Comparison of ENCODE assay signal across 27 mouse cellular contexts in genomic region chr7:90277246-90277645, GRCm38 (mm10). TPM values are rescaled to one million over a fixed set of nuclear protein-coding genes. Genes with fewer than 3 reads are reported as not detected.
DNase-seq lines count a peak whose midpoint lies in the region; ATAC-seq and TF ChIP-seq lines count a peak whose summit lies in the region.
"Had no signal": no experiment of that assay in that cellular context is flagged by ENCODE, and none has a peak within 500 bp of the region (broad histone marks: within the 10 kb centered on the region; RNA-seq: fewer than 3 reads in every experiment).

No protein-coding gene starts in this region.

- H3K27me3 ChIP-seq in intestine, embryonic 15.5 days (replicated peaks): no peaks in the 10 kb centered on the region
- H3K27me3 ChIP-seq in intestine, postnatal 0 days (replicated peaks; ENCODE audit: control insufficient read depth, insufficient read depth, low read length): no peaks in the 10 kb centered on the region
- H3K27me3 ChIP-seq in liver, postnatal 0 days (ENCODE audit: insufficient read depth, low read length): no peaks in the 10 kb centered on the region
- H3K27me3 ChIP-seq: embryonic facial prominence, embryonic 12.5 days; hindbrain, embryonic 13.5 days; limb, embryonic 15.5 days; liver, embryonic 15.5 days; midbrain, embryonic 12.5 days; neural tube, embryonic 15.5 days had no signal

- H3K9ac ChIP-seq in intestine, embryonic 15.5 days: no peak overlapping the region
- no peak overlapping the region for H3K9ac ChIP-seq in intestine, postnatal 0 days (ENCODE audit: low read depth, low read length)
- no peak overlapping the region for H3K9ac ChIP-seq in liver, postnatal 0 days (replicated peaks)
- H3K9ac ChIP-seq: embryonic facial prominence, embryonic 12.5 days; heart, embryonic 15.5 days; hindbrain, embryonic 13.5 days; limb, embryonic 15.5 days; liver, embryonic 15.5 days; midbrain, embryonic 12.5 days; neural tube, embryonic 15.5 days had no signal

- 0 out of 2 replicates have a peak, but pooled peaks have one; percentile 20 for ATAC-seq in intestine, embryonic 15.5 days
- ATAC-seq in intestine, postnatal 0 days: no peak
- peak; percentile 46; the same call in 1 of the 2 replicates for ATAC-seq in liver, postnatal 0 days

- no peak overlapping the region for H3K4me3 ChIP-seq in intestine, embryonic 15.5 days (replicated peaks)
- no peak overlapping the region for H3K4me3 ChIP-seq in intestine, postnatal 0 days (ENCODE audit: low read depth, low read length)
- no peak overlapping the region for H3K4me3 ChIP-seq in liver, postnatal 0 days (ENCODE audit: low read depth, low read length)
- H3K4me3 ChIP-seq: embryonic facial prominence, embryonic 12.5 days; heart, embryonic 15.5 days; hindbrain, embryonic 13.5 days; limb, embryonic 15.5 days; liver, embryonic 15.5 days; midbrain, embryonic 12.5 days; neural tube, embryonic 15.5 days had no signal

- no peak for DNase-seq in liver, postnatal 0 days
- DNase-seq in liver (no peak), MN1 (ENCODE audit: low spot score) (no peak)
- DNase-seq in kidney, postnatal 36 days: peak; percentile 11 to 36
- DNase-seq in lung, postnatal 36 days: peak; percentile 47
- DNase-seq in B cell, adult 2 months: no peak
- DNase-seq: adrenal gland, postnatal 10 days; cerebellum, adult 18-20 months; cerebellum, postnatal 25 days; gastrocnemius, postnatal 10 days; heart, postnatal 36 days; left cerebral cortex, postnatal 4 days; right cerebral cortex, adult 18-20 months; right cerebral cortex, postnatal 4 days; thymus, postnatal 25 days had no signal

- no peaks in the 10 kb centered on the region for H3K9me3 ChIP-seq in intestine, embryonic 15.5 days
- no peaks in the 10 kb centered on the region for H3K9me3 ChIP-seq in intestine, postnatal 0 days (ENCODE audit: control insufficient read depth)
- H3K9me3 ChIP-seq in liver, postnatal 0 days (ENCODE audit: low read length): no peaks in the 10 kb centered on the region
- H3K9me3 ChIP-seq: embryonic facial prominence, embryonic 12.5 days; heart, embryonic 15.5 days; hindbrain, embryonic 13.5 days; limb, embryonic 15.5 days; liver, embryonic 15.5 days; midbrain, embryonic 12.5 days; neural tube, embryonic 15.5 days had no signal

- TF ChIP-seq EP300 in liver, postnatal 0 days (IDR thresholded peaks at IDR 0.05; ENCODE audit: low read depth): no peak

- 53% methylated on average over 3 of the region's 3 CpGs for WGBS in intestine, embryonic 15.5 days
- 45% methylated on average over 3 of the region's 3 CpGs for WGBS in intestine, postnatal 0 days
- 52% methylated on average over 3 of the region's 3 CpGs for WGBS in liver, postnatal 0 days (ENCODE audit: insufficient replicate concordance)

- H3K27ac ChIP-seq in intestine, embryonic 15.5 days: no peak overlapping the region
- no peak overlapping the region for H3K27ac ChIP-seq in intestine, postnatal 0 days (ENCODE audit: low read depth, low read length)
- no peak overlapping the region for H3K27ac ChIP-seq in liver, postnatal 0 days (ENCODE audit: low read depth)
- H3K27ac ChIP-seq: embryonic facial prominence, embryonic 12.5 days; heart, embryonic 15.5 days; hindbrain, embryonic 13.5 days; limb, embryonic 15.5 days; liver, embryonic 15.5 days; midbrain, embryonic 12.5 days; neural tube, embryonic 15.5 days had no signal

- H3K4me1 ChIP-seq in intestine, embryonic 15.5 days (replicated peaks): no peaks in the 10 kb centered on the region
- no peaks in the 10 kb centered on the region for H3K4me1 ChIP-seq in intestine, postnatal 0 days (replicated peaks; ENCODE audit: control insufficient read depth, insufficient read depth, low read length)
- H3K4me1 ChIP-seq in liver, postnatal 0 days (ENCODE audit: insufficient read depth): no peaks in the 10 kb centered on the region
- H3K4me1 ChIP-seq: hindbrain, embryonic 13.5 days; liver, embryonic 15.5 days; midbrain, embryonic 12.5 days; neural tube, embryonic 15.5 days had no signal

- H3K4me2 ChIP-seq in intestine, embryonic 15.5 days (replicated peaks): no peak overlapping the region
- no peak overlapping the region for H3K4me2 ChIP-seq in intestine, postnatal 0 days (replicated peaks; ENCODE audit: low read depth)
- no peak overlapping the region for H3K4me2 ChIP-seq in liver, postnatal 0 days (ENCODE audit: low read depth, low read length)
- H3K4me2 ChIP-seq: embryonic facial prominence, embryonic 12.5 days; heart, embryonic 15.5 days; hindbrain, embryonic 13.5 days; limb, embryonic 15.5 days; liver, embryonic 15.5 days; midbrain, embryonic 12.5 days; neural tube, embryonic 15.5 days had no signal

- no peaks in the 10 kb centered on the region for H3K36me3 ChIP-seq in intestine, embryonic 15.5 days
- H3K36me3 ChIP-seq in intestine, postnatal 0 days (ENCODE audit: control insufficient read depth, insufficient read depth): no peaks in the 10 kb centered on the region
- H3K36me3 ChIP-seq in liver, postnatal 0 days (replicated peaks; ENCODE audit: insufficient read depth, low read length): no peaks in the 10 kb centered on the region
- H3K36me3 ChIP-seq: embryonic facial prominence, embryonic 12.5 days; heart, embryonic 15.5 days; hindbrain, embryonic 13.5 days; limb, embryonic 15.5 days; liver, embryonic 15.5 days; midbrain, embryonic 12.5 days; neural tube, embryonic 15.5 days had no signal

- no peak for TF ChIP-seq CTCF in intestine, postnatal 0 days (IDR thresholded peaks at IDR 0.05; ENCODE audit: low read depth)
- no peak for TF ChIP-seq CTCF in liver, postnatal 0 days (IDR thresholded peaks at IDR 0.05; ENCODE audit: low read depth)

RNA-seq across cellular contexts. Expression of gene Ccdc83, which starts 11.7 kb away (rescaled TPM):
- not detected in 2 replicates for polyA plus RNA-seq in intestine, embryonic 15.5 days (2015; fragmentation: Nextera tagmentation; extraction: Ambion mirVana)
- not detected in 2 replicates for polyA plus RNA-seq in intestine, postnatal 0 days (2015; fragmentation: Nextera tagmentation; extraction: Ambion mirVana)
- polyA plus RNA-seq in liver, postnatal 0 days (2015; fragmentation: Nextera tagmentation; extraction: Ambion mirVana): not detected in 2 replicates
- polyA plus RNA-seq: embryonic facial prominence, embryonic 12.5 days; forebrain, embryonic 11.5 days; frontal cortex, adult 2 months; heart, embryonic 15.5 days; hindbrain, embryonic 13.5 days; limb, embryonic 15.5 days; liver, embryonic 15.5 days; midbrain, embryonic 12.5 days; neural tube, embryonic 15.5 days; stomach, embryonic 14.5 days had no signal

RNA-seq across cellular contexts. Expression of gene Sytl2, which starts 24.8 kb away (rescaled TPM):
- 9.4 and 9.9 TPM in 2 replicates for polyA plus RNA-seq in intestine, embryonic 15.5 days (2015; fragmentation: Nextera tagmentation; extraction: Ambion mirVana)
- polyA plus RNA-seq in intestine, postnatal 0 days (2015; fragmentation: Nextera tagmentation; extraction: Ambion mirVana): 7.0 and 7.4 TPM in 2 replicates
- polyA plus RNA-seq in liver, postnatal 0 days (2015; fragmentation: Nextera tagmentation; extraction: Ambion mirVana): 0.42 and 0.66 TPM in 2 replicates

Comparison
In these comparisons a context has a peak if more than half of its experiments do, and no peak if none do; other contexts are left out.
1. DNase-seq: peak in kidney, postnatal 36 days (2 of 2) and lung, postnatal 36 days (single experiment); none in liver, postnatal 0 days (single experiment), liver (single experiment), MN1 (single experiment) and B cell, adult 2 months (0 of 2).